Mouse (Mus musculus) c-Kit-positive CD71-negative TER-119-negative erythroid progenitor cells, embryonic 14.5 days (primary cell): ENCODE data around the gene Prps1l1.

Experiments used
- DNase-seq: peaks from one replicate; pipeline ENCODE4 v3.0.0-alpha.2; 2013; ENCODE audit warnings: low read depth

Prps1l1 gene

GRCm38 (mm10) chr12:34984461-34984860, at the start of gene Prps1l1:
Prps1l1 (plus strand) TSS chr12:34984761.
- no peak for DNase-seq

GRCm38 (mm10) chr12:34937918-34938317, 46.6 kb upstream of the Prps1l1 start:
- no peak for DNase-seq

- no peak for DNase-seq
Observed at GRCm38 (mm10) chr12:34949066-34949706, 35.4 kb upstream of the Prps1l1 start.

GRCm38 (mm10) chr12:34975991-34976390, 8.6 kb upstream of the Prps1l1 start:
- no peak for DNase-seq

- DNase-seq: no peak
Observed at GRCm38 (mm10) chr12:34985865-34986264, 1.3 kb downstream of the Prps1l1 start.

GRCm38 (mm10) chr12:34989537-34990200, 5.1 kb downstream of the Prps1l1 start:
- no peak for DNase-seq

- DNase-seq: no peak
Observed at GRCm38 (mm10) chr12:34990387-34990786, 5.8 kb downstream of the Prps1l1 start.

- no peak for DNase-seq
Observed at GRCm38 (mm10) chr12:34991900-34992299, 7.3 kb downstream of the Prps1l1 start.

- no peak for DNase-seq
Observed at GRCm38 (mm10) chr12:34997597-34998182, 13.1 kb downstream of the Prps1l1 start.

GRCm38 (mm10) chr12:34998778-34999467, 14.4 kb downstream of the Prps1l1 start:
- DNase-seq: no peak

- no peak for DNase-seq
Observed at GRCm38 (mm10) chr12:35000323-35000722, 15.8 kb downstream of the Prps1l1 start.

- no peak for DNase-seq
Observed at GRCm38 (mm10) chr12:35005748-35006147, 21.2 kb downstream of the Prps1l1 start.

GRCm38 (mm10) chr12:35007851-35008250, 23.3 kb downstream of the Prps1l1 start:
- DNase-seq: no peak

- no peak for DNase-seq
Observed at GRCm38 (mm10) chr12:35008340-35009137, 24.0 kb downstream of the Prps1l1 start.

- DNase-seq: no peak
Observed at GRCm38 (mm10) chr12:35011462-35011861, 26.9 kb downstream of the Prps1l1 start.

- DNase-seq: no peak
Observed at GRCm38 (mm10) chr12:35013950-35014349, 29.4 kb downstream of the Prps1l1 start.

GRCm38 (mm10) chr12:35016056-35016455, 31.5 kb downstream of the Prps1l1 start:
- DNase-seq: no peak

- no peak for DNase-seq
Observed at GRCm38 (mm10) chr12:35016481-35017250, 32.1 kb downstream of the Prps1l1 start.

GRCm38 (mm10) chr12:35018679-35019237, 34.2 kb downstream of the Prps1l1 start:
- DNase-seq: no peak

GRCm38 (mm10) chr12:35021285-35021684, 36.7 kb downstream of the Prps1l1 start:
- DNase-seq: no peak

GRCm38 (mm10) chr12:35022066-35022465, 37.5 kb downstream of the Prps1l1 start:
- no peak for DNase-seq
